Mouse (Mus musculus): ENCODE measurements around the gene Col19a1.

DNA sequence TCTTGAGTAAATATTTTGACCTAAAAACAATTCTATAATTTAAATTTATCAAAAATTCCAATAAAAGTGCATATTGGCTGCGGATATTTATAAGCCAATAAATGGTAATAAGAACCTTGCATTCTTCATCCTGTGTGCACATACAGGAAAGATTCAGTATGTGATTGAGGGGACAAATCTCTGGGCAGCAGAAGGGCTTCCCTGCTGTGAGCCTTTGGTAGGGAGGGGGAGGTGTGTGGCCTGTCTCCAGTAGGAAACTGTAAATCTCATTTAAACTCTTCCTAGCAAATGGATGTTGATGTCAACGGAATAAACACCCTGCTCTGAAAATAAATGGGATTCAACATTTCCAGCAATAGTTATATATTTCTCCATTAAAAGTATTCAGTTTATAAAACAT lies 23.2 kb downstream of the Col19a1 start:
- no peak for TF ChIP-seq FLI1 (IDR thresholded peaks at IDR 0.05; ENCODE audit: low read length)
- TF ChIP-seq GATA1 (IDR thresholded peaks at IDR 0.05; ENCODE audit: borderline replicate concordance, low read length): no peak
